Mouse (Mus musculus) liver, embryonic 14.5 days (tissue): ENCODE data around the gene Parvb. TPM values are rescaled to one million over a fixed set of nuclear protein-coding genes. Genes with fewer than 3 reads are reported as not detected.

ENCODE experiments used
- ATAC-seq: fragments of 200-750 bp; cut with Nextera tagmentation; 2 replicates; pipeline ENCODE4 v1.8.0; 2017; ENCODE audit warnings: moderate number of reproducible peaks, mild to moderate bottlenecking, moderate library complexity; ENCODE audit not compliant: insufficient read depth
- DNase-seq, 3 experiments: peaks; one replicate each; pipeline ENCODE4 v3.0.0-alpha.2; 2012 to 2013; ENCODE audit warnings: low read depth in 3 of 3, low spot score in 3 of 3
- H3K27ac ChIP-seq: fragments of 300-500 bp; sonication (generic); 2 replicates; pipeline ENCODE4 v1.5.1; 2014; ENCODE audit warnings: moderate library complexity, mild to moderate bottlenecking, control low read depth, inconsistent platforms
- H3K27me3 ChIP-seq: fragments of 300-500 bp; sonication (generic); 2 replicates; pipeline ENCODE4 v1.6.1; 2014; ENCODE audit warnings: mild to moderate bottlenecking, low read length, moderate library complexity; ENCODE audit not compliant: control insufficient read depth, insufficient read depth
- H3K36me3 ChIP-seq: fragments of 300-500 bp; sonication (generic); replicated peaks from 2 replicates; pipeline ENCODE4 v1.6.1; 2014; ENCODE audit warnings: low read depth; ENCODE audit not compliant: control insufficient read depth, insufficient read depth
- H3K4me1 ChIP-seq, 2 experiments: fragments of 200-500 bp in 1 of 2; fragments of 300-500 bp in 1 of 2; sonication (generic) in 1 of 2; replicated peaks; 2 replicates each; pipeline ENCODE4 v1.6.1; 2012 to 2014; ENCODE audit warnings: antibody characterized with exemption in 1 of 2, inconsistent platforms in 1 of 2, low read length in 1 of 2; ENCODE audit not compliant: control insufficient read depth in 2 of 2, insufficient read depth in 2 of 2
- H3K4me2 ChIP-seq: fragments of 300-500 bp; sonication (generic); 2 replicates; pipeline ENCODE4 v1.6.1; 2014; ENCODE audit warnings: low read depth, mild to moderate bottlenecking, control low read depth, moderate library complexity
- H3K4me3 ChIP-seq, 2 experiments: fragments of 200-500 bp in 1 of 2; fragments of 300-500 bp in 1 of 2; sonication (generic) in 1 of 2; 2 replicates each; pipeline ENCODE4 v1.5.1; 2012 to 2014; ENCODE audit warnings: low read depth in 2 of 2, low read length in 2 of 2, mild to moderate bottlenecking in 2 of 2, control low read depth in 1 of 2, inconsistent platforms in 1 of 2, moderate library complexity in 1 of 2; ENCODE audit not compliant: insufficient read depth in 1 of 2
- H3K9ac ChIP-seq: fragments of 300-500 bp; sonication (generic); replicated peaks from 2 replicates; pipeline ENCODE4 v1.6.1; 2014; ENCODE audit warnings: mild to moderate bottlenecking, control low read depth, moderate library complexity
- H3K9me3 ChIP-seq: fragments of 300-500 bp; sonication (generic); 2 replicates; pipeline ENCODE4 v1.6.1; 2016; ENCODE audit warnings: low read length, mixed read lengths; ENCODE audit not compliant: control insufficient read depth
- CTCF ChIP-seq: IDR thresholded peaks from 2 replicates; pipeline ENCODE4 v1.5.1; 2016; ENCODE audit warnings: antibody characterized with exemption, low read depth, control low read depth
- EP300 ChIP-seq: IDR thresholded peaks from 2 replicates; pipeline ENCODE4 v1.6.1; 2016; ENCODE audit warnings: antibody characterized with exemption, low read depth
- WGBS: fragments of 180-500 bp; shearing (Covaris S2); extraction: QIAGEN DNeasy Blood & Tissue Kit; methylation state at CpG from one replicate; pipeline ENCODE4 v1.1.7; 2014; ENCODE audit not compliant: insufficient replicate concordance; 5-methylcytosine and 5-hydroxymethylcytosine counted together
- polyA plus RNA-seq, 2 experiments: library from polyadenylated mRNA; depleted of rRNA in 1 of 2; stranded (reverse) in 1 of 2; unstranded in 1 of 2; fragments of >200 nt; fragmentation: Nextera tagmentation in 1 of 2; extraction: Ambion mirVana in 1 of 2; gene quantifications; 2 replicates each; pipeline versions ENCODE4 v1.2.1 to v1.2.3; 2012 to 2014

The Parvb gene
- polyA plus RNA-seq, 2 experiments, result 7.3 to 22.6 TPM

- WGBS, result 38% methylated on average over 22 of the region's 22 CpGs
- peak; percentile 43 to 48 (median 44) for DNase-seq
Observed at GRCm38 (mm10) chr15:84260123-84260822, 28.4 kb downstream of the Parvb start.

DNA sequence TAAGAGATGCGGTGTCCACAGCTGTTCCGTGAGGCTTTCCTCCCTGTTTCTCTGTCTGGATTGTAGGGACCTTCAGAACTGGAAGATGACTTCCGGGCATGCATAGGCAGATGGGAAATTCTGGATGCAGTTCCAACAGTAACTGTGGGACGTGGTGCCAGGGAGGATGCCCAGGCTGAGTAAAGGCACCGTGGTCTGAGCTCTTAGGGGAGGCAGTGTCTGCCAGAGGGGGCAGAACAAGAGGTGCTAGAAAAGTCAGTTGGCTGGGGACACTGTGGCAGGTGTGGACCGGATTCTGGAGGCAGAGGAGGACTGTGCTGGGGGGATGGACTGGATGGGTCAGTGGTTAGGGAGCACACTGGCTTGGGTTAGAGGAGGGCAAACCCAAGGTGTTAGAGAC lies 30.8 kb downstream of the Parvb start:
- Histone ChIP-seq H3K27me3 (no peaks in the 10 kb centered on the region), H3K4me2 (no peak overlapping the region), H3K4me3 (no peak overlapping the region), H3K4me1 (peaks cover 0 to 6% of the 10 kb centered on the region in 2 experiments; a peak in 1 of 4 replicates), H3K36me3 (no peaks in the 10 kb centered on the region), H3K27ac (no peak overlapping the region), H3K9me3 (no peaks in the 10 kb centered on the region), H3K9ac (no peak overlapping the region)
- 88% methylated on average over 6 of the region's 6 CpGs for WGBS
- ATAC-seq, result no peak
- no peak for DNase-seq
- TF ChIP-seq EP300, result no peak
- TF ChIP-seq CTCF, result no peak

More at GRCm38 (mm10) chr15:84260123-84260822, 28.4 kb downstream of the Parvb start:
- no peaks in the 10 kb centered on the region for H3K36me3 ChIP-seq
- H3K27me3 ChIP-seq, result no peaks in the 10 kb centered on the region
- H3K4me3 ChIP-seq, result no peak overlapping the region
- H3K4me2 ChIP-seq, result no peak overlapping the region
- H3K9ac ChIP-seq, result no peak overlapping the region
- peak; percentile 93 for TF ChIP-seq CTCF
- no peak for TF ChIP-seq EP300
- H3K4me1 ChIP-seq, result peaks cover 2 to 16% of the 10 kb centered on the region in 2 experiments; a peak in 2 of 4 replicates
- no peak overlapping the region for H3K27ac ChIP-seq
- no peaks in the 10 kb centered on the region for H3K9me3 ChIP-seq
- ATAC-seq, result no peak

DNA sequence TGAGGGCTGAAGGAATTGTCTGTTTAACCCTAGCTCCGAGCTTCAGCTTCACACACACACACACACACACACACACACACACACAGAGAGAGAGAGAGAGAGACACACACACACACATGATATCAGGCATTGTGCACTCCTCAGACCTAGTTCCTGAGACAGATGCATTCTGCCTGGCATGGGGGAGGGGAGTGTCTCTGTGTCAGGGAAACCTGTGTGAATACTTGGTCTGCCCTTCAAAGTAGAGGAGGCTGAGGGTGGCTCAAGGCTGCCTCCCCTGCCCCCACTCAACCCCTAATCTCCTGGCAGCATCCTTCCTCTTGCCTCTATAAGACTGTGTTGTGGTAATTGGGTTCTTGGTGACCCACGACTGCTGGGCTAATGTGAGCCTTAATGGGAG lies 31.7 kb downstream of the Parvb start:
- peak; percentile 44; the same call in 1 of the 2 replicates for ATAC-seq
- 5% methylated on average over 2 of the region's 2 CpGs for WGBS
- H3K4me2 ChIP-seq, result no peak overlapping the region

GRCm38 (mm10) chr15:84265141-84265540 lies 33.3 kb downstream of the Parvb start:
- H3K4me1 ChIP-seq, result peaks cover 0 to 6% of the 10 kb centered on the region in 2 experiments; a peak in 1 of 4 replicates
- H3K4me3 ChIP-seq, result no peak overlapping the region
- H3K9ac ChIP-seq, result no peak overlapping the region
- TF ChIP-seq EP300, result no peak
- TF ChIP-seq CTCF, result no peak
- ATAC-seq (no peak), DNase-seq (no peak)
- WGBS, result 73% methylated on average over 11 of the region's 11 CpGs
- H3K4me2 ChIP-seq, result no peak overlapping the region
- no peaks in the 10 kb centered on the region for H3K27me3 ChIP-seq
- H3K36me3 ChIP-seq, result no peaks in the 10 kb centered on the region
- no peaks in the 10 kb centered on the region for H3K9me3 ChIP-seq
- H3K27ac ChIP-seq, result no peak overlapping the region

More for the DNA sequence above, 31.7 kb downstream of the Parvb start:
- Histone ChIP-seq H3K27me3 (no peaks in the 10 kb centered on the region), H3K9ac (no peak overlapping the region), H3K27ac (no peak overlapping the region), H3K4me3 (no peak overlapping the region), H3K36me3 (no peaks in the 10 kb centered on the region), H3K9me3 (no peaks in the 10 kb centered on the region), H3K4me1 (peaks cover 0 to 6% of the 10 kb centered on the region in 2 experiments; a peak in 1 of 4 replicates)
- no peak for TF ChIP-seq CTCF
- TF ChIP-seq EP300, result no peak
- DNase-seq, result no peak

- no peak overlapping the region for H3K4me3 ChIP-seq
- H3K9me3 ChIP-seq, result no peaks in the 10 kb centered on the region
- H3K4me2 ChIP-seq, result no peak overlapping the region
- H3K36me3 ChIP-seq, result no peaks in the 10 kb centered on the region
- peaks cover 0 to 6% of the 10 kb centered on the region in 2 experiments; a peak in 1 of 4 replicates for H3K4me1 ChIP-seq
- TF ChIP-seq EP300, result no peak
- TF ChIP-seq CTCF, result no peak
- H3K27me3 ChIP-seq, result no peaks in the 10 kb centered on the region
- H3K27ac ChIP-seq, result no peak overlapping the region
- ATAC-seq (no peak), DNase-seq (no peak)
- H3K9ac ChIP-seq, result no peak overlapping the region
- WGBS, result 71% methylated on average over 4 of the region's 4 CpGs
Observed at GRCm38 (mm10) chr15:84266290-84266689, 34.4 kb downstream of the Parvb start.
